Comparison of ENCODE assay signal across 29 mouse cellular contexts in genomic region chr16:9688523-9689140, GRCm38 (mm10).
A peak's percentile ranks its signal among the peaks of the same experiment; 100 is the strongest.
DNase-seq lines count a peak whose midpoint lies in the region; ATAC-seq and TF ChIP-seq lines count a peak whose summit lies in the region.
"Had no signal": no experiment of that assay in that cellular context is flagged by ENCODE, and none has a peak within 500 bp of the region (broad histone marks: within the 10 kb centered on the region; RNA-seq: fewer than 3 reads in every experiment).

No protein-coding gene starts in this region.

- ATAC-seq in forebrain, embryonic 16.5 days: 0 out of 2 replicates have a peak, but pooled peaks have one; percentile 45
- no peak for ATAC-seq in forebrain, embryonic 11.5 days (replicated peaks; ENCODE audit: low FRiP score)
- ATAC-seq in CD4-positive, CD25-positive, alpha-beta regulatory T cell, adult 4 months: no peak
- ATAC-seq: forebrain, embryonic 13.5 days; inflammation-experienced regulatory T-cells, adult 6 months; liver, postnatal 0 days; midbrain, embryonic 16.5 days had no signal

- no peaks in the 10 kb centered on the region for H3K27me3 ChIP-seq in forebrain, embryonic 16.5 days (replicated peaks; ENCODE audit: control insufficient read depth, insufficient read depth, low read length)
- H3K27me3 ChIP-seq in forebrain, embryonic 11.5 days (ENCODE audit: control insufficient read depth, insufficient read depth, low read length): no peaks in the 10 kb centered on the region
- H3K27me3 ChIP-seq: forebrain, embryonic 13.5 days; limb, embryonic 12.5 days; neural tube, embryonic 13.5 days; stomach, embryonic 15.5 days had no signal

- H3K36me3 ChIP-seq in forebrain, embryonic 16.5 days (ENCODE audit: control insufficient read depth, insufficient read depth): no peaks in the 10 kb centered on the region
- no peaks in the 10 kb centered on the region for H3K36me3 ChIP-seq in forebrain, embryonic 11.5 days (ENCODE audit: control insufficient read depth, insufficient read depth, low read length)
- H3K36me3 ChIP-seq: limb, embryonic 12.5 days; midbrain, embryonic 10.5 days; neural tube, embryonic 13.5 days; stomach, embryonic 15.5 days had no signal

- H3K4me1 ChIP-seq in forebrain, embryonic 16.5 days (replicated peaks; ENCODE audit: control insufficient read depth, insufficient read depth, low read length): no peaks in the 10 kb centered on the region
- no peaks in the 10 kb centered on the region for H3K4me1 ChIP-seq in forebrain, embryonic 11.5 days (replicated peaks; ENCODE audit: control insufficient read depth, insufficient read depth, low read length)
- H3K4me1 ChIP-seq: limb, embryonic 12.5 days; midbrain, embryonic 10.5 days; neural tube, embryonic 13.5 days; stomach, embryonic 15.5 days had no signal

- no peaks in the 10 kb centered on the region for H3K9me3 ChIP-seq in forebrain, embryonic 16.5 days (ENCODE audit: control insufficient read depth, low read length)
- no peaks in the 10 kb centered on the region for H3K9me3 ChIP-seq in forebrain, embryonic 11.5 days (ENCODE audit: control insufficient read depth, low read length)
- H3K9me3 ChIP-seq: forebrain, embryonic 13.5 days; limb, embryonic 12.5 days; midbrain, embryonic 10.5 days; neural tube, embryonic 13.5 days; stomach, embryonic 15.5 days had no signal

- no peak overlapping the region for H3K27ac ChIP-seq in forebrain, embryonic 16.5 days (ENCODE audit: low read length)
- no peak overlapping the region for H3K27ac ChIP-seq in forebrain, embryonic 11.5 days (ENCODE audit: low read depth, low read length)
- peak overlapping the region; percentile 32; the same call in 1 of the 2 replicates for H3K27ac ChIP-seq in left cerebral cortex, adult 2 months
- peak overlapping the region; percentile 77 for H3K27ac ChIP-seq in layer of hippocampus, adult 2 months
- H3K27ac ChIP-seq: forebrain, embryonic 13.5 days; hindbrain, embryonic 14.5 days; limb, embryonic 12.5 days; midbrain, embryonic 10.5 days; neural tube, embryonic 13.5 days; stomach, embryonic 15.5 days had no signal

- H3K4me3 ChIP-seq in forebrain, embryonic 16.5 days (replicated peaks; ENCODE audit: low read length): no peak overlapping the region
- no peak overlapping the region for H3K4me3 ChIP-seq in forebrain, embryonic 11.5 days (ENCODE audit: low read depth, low read length)
- no peak overlapping the region for H3K4me3 ChIP-seq in left cerebral cortex, adult 2 months
- H3K4me3 ChIP-seq in layer of hippocampus, adult 2 months: no peak overlapping the region
- H3K4me3 ChIP-seq: forebrain, embryonic 13.5 days; limb, embryonic 12.5 days; midbrain, embryonic 10.5 days; myocyte; neural tube, embryonic 13.5 days; stomach, embryonic 15.5 days had no signal

- intact Hi-C loops in left cerebral cortex, adult 2 months (cut with DNase I): no loop called here
- intact Hi-C loops in left cerebral cortex, postnatal 4 days (cut with DNase I): loop anchor here (10.0 kb wide), 1 partner anchor 306 kb away; the partner anchor contains the start of gene Grin2a

- no peak overlapping the region for H3K9ac ChIP-seq in forebrain, embryonic 16.5 days (replicated peaks; ENCODE audit: low read depth, low read length)
- no peak overlapping the region for H3K9ac ChIP-seq in forebrain, embryonic 11.5 days (ENCODE audit: low read length)
- H3K9ac ChIP-seq: forebrain, embryonic 13.5 days; hindbrain, embryonic 14.5 days; limb, embryonic 12.5 days; liver, postnatal 0 days; neural tube, embryonic 13.5 days; stomach, embryonic 15.5 days had no signal

- TF ChIP-seq CTCF in left cerebral cortex, adult 2 months (IDR thresholded peaks at IDR 0.05): no peak
- no peak for TF ChIP-seq CTCF in layer of hippocampus, adult 2 months (conservative IDR thresholded peaks at IDR 0.05)

- no peak for DNase-seq in forebrain, embryonic 11.5 days (ENCODE audit: low spot score)
- no peak for DNase-seq in left cerebral cortex, adult 2 months (ENCODE audit: extremely low spot score in 1 of 2, low spot score in 2 of 2)
- DNase-seq in left cerebral cortex, postnatal 4 days: no peak
- peak; percentile 64 to 87 for DNase-seq in layer of hippocampus, adult 2 months (ENCODE audit: low spot score in 2 of 2)
- DNase-seq in testis, postnatal 10 days (ENCODE audit: low spot score): no peak
- DNase-seq: adrenal gland, postnatal 14 days; cerebellum, adult 11-12 months; cerebellum, postnatal 10 days; gastrocnemius, postnatal 36 days; kidney, adult 18-20 months; kidney, postnatal 10 days; liver, postnatal 0 days; lung, postnatal 10 days; retina, postnatal 1 day; right cerebral cortex, postnatal 4 days; thymus, adult 18-20 months; thymus, postnatal 4 days had no signal

- no peak overlapping the region for H3K4me2 ChIP-seq in forebrain, embryonic 16.5 days (ENCODE audit: low read length)
- no peak overlapping the region for H3K4me2 ChIP-seq in forebrain, embryonic 11.5 days (ENCODE audit: low read depth, low read length, severe bottlenecking)
- H3K4me2 ChIP-seq: forebrain, embryonic 13.5 days; hindbrain, embryonic 14.5 days; limb, embryonic 12.5 days; liver, embryonic 11.5 days; neural tube, embryonic 13.5 days; stomach, embryonic 15.5 days had no signal

- 11% methylated on average over 1 of the region's 1 CpGs for WGBS in forebrain, embryonic 16.5 days
- WGBS in forebrain, embryonic 11.5 days: 13% methylated on average over 1 of the region's 1 CpGs

Comparison
In these comparisons a context has a peak if more than half of its experiments do, and no peak if none do; other contexts are left out.
1. H3K27ac ChIP-seq: peak in left cerebral cortex, adult 2 months (single experiment) and layer of hippocampus, adult 2 months (single experiment); none in forebrain, embryonic 16.5 days (single experiment) and forebrain, embryonic 11.5 days (single experiment).
2. DNase-seq: peak in layer of hippocampus, adult 2 months (2 of 2); none in forebrain, embryonic 11.5 days (single experiment), left cerebral cortex, adult 2 months (0 of 2), left cerebral cortex, postnatal 4 days (single experiment) and testis, postnatal 10 days (single experiment).